Mouse (Mus musculus): ENCODE measurements around the gene Palm3. TPM values are rescaled to one million over a fixed set of nuclear protein-coding genes. Genes with fewer than 3 reads are reported as not detected.
"Not testable (repeated sequence)": the region's sequence is repeated elsewhere in the genome, so short reads cannot be mapped to it uniquely, and the experiment has no call there.

The Palm3 gene
- total RNA-seq (2021), result 10 to 100 TPM in 1 of 2 experiments, 1 to 10 TPM in 1; 9.2 to 11.3 TPM

- intact Hi-C loops (cut with DNase I), result loop anchor here (10.0 kb wide), 1 partner anchor 324 kb away; no protein-coding TSS in a partner anchor
- no peak for DNase-seq (ENCODE audit: extremely low spot score in 1 of 2, low spot score in 2 of 2)
These were observed at the start of gene Palm3 for GRCm38 (mm10) chr8:84021096-84021495. Palm3 (plus strand) TSS chr8:84021471.

DNA sequence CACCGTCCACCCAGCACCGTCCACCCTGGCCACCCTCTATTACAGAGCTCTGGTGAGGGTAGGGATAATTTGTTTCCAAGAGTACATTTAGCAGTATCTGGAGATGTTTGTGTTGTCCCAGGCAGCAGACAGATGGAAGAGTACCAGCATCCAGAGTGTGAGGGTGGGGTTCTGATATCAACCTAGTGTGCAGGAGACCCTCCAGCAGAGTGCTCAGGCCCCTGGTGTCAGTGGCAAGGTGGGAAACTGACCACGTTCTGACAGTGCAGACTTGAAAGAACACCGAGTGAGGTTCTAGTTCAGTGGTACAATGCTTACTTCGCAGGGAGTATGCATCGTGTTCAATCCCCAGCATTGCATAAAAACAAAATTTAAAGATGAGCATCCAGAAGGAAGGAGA lies 49.6 kb upstream of the Palm3 start:
- no peak for DNase-seq (ENCODE audit: extremely low spot score in 1 of 2, low spot score in 2 of 2)
- intact Hi-C loops (cut with DNase I), result no loop called here

DNA sequence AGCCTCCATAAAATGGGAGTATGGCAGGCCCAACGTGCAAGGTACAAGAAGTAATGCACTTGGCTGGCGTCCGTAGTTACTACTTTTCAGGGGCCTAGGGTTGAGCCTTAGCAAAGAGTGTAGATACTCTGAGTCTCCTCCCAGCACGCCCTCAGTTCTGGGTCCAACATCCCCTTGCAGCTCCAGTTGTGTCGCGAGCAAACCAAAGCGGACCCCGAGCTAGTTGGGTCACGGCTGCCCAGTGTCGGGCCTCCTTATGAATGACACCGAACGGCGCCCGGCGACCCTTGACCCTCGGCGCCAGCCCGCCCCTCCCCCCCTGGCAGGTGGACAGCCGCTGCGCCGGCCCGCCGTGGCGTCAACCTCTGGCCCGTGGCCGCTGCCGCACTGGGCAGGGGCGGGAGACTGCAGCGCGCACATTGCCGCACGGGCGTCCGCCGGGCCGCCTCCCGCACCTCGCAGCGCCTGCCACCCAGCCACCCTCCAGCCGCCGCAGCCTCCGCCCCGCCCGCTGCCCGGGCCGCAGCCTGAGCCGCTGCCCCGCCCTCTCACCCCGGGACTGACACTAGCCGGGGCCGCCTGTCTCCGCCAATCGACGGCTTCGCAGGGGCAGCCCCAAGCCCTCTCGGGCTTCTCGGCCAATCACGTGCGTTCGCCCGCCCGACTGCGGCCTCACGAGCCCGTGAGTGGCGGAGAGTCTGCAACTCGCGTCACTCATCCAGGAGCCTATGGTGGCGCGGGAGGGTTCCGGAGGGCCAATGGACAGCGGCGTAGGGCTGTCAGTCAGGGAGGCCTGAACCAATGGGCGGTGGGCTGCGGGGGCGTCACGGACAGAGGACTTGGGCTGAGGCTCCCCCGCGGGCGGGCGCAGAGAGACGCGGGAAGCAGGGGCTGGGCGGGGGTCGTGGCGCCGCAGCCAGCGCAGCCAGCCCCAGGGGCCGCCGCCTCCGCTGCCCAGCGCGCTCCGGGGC lies 48.8 kb upstream of the Palm3 start, which contains the start of gene Prkaca:
Gene Prkaca, plus strand, starts transcription at position 844 of the 971 bp plus-strand sequence.
- peak; percentile 99 to 100 for DNase-seq (ENCODE audit: extremely low spot score in 1 of 2, low spot score in 2 of 2)
- intact Hi-C loops (cut with DNase I), result no loop called here

DNA sequence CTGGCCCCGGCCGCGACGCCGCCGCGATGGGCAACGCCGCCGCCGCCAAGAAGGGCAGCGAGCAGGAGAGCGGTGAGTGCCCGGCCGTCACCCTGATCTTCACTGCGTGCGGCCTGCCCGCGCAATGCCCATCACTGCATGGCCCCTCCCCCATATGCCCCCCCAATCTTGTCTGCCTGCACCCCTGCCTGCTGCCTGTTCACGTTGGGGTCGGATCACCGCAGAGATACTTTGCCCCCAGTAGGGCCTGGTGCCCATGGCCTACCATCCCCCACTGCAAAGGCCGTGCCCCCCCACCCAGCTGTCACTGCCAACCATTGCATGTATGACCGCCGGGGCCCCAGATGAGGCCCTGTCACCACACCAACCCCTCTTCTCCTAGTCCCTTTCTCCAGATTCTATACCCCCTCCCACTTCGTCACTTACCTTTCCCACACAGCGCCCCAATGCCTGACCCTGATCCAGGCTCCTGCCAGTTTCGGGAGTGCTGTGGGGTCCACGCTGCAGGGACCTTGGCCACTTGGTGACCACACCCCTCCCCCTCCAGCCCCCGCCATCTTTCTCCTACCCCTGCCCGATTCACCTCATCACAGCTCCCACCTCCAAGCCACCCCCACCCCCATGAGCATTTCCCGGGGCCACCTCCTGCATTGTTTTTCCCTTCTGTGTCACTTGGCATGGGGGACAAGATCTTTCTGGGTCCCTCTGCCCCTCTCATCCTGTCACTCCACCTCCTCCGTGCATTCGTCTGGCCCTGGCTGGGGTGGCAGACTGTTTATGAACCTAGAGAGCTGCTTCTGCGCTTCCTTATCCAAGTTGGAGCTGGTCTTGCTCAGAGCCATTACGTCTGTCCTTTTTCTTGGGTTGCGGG lies 47.9 kb upstream of the Palm3 start:
- DNase-seq (ENCODE audit: extremely low spot score in 1 of 2, low spot score in 2 of 2), result peak in 1 of 2 experiments; percentile 55
- intact Hi-C loops (cut with DNase I), result no loop called here

GRCm38 (mm10) chr8:83974521-83974920 lies 46.8 kb upstream of the Palm3 start:
- intact Hi-C loops (cut with DNase I), result no loop called here
- peak in 1 of 2 experiments; percentile 21 for DNase-seq (ENCODE audit: extremely low spot score in 1 of 2, low spot score in 2 of 2)

GRCm38 (mm10) chr8:83976101-83976630 lies 45.1 kb upstream of the Palm3 start:
- intact Hi-C loops (cut with DNase I), result no loop called here
- no peak for DNase-seq (ENCODE audit: extremely low spot score in 1 of 2, low spot score in 2 of 2)

DNA sequence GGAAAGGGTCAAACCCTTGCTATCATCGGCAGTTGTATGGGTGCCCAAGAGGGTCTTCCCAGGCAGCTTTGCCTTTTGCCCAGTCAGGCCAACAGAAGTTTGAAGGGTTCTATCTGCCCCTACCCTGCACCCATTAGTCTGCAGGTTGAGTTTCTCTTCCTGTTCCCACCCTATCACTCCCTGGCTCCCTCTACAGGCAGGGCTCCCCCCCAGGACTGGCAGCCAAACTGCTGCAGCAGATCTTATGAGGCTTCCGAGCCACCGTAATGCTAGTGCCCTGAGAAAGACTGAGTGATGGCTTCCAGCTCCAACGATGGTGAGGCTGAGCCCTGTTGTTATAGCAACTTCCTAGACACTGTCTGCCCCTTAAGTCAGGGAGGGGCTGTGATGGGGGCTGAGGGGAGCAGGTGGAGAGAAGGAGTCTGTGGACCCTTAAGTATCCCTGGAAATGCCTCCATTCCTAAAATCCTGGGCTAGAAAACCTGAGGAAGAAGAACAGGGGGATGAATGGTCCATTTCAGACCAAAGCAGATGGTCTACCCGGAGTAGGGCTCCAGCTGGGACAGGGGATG lies 44.4 kb upstream of the Palm3 start:
- peak in 1 of 2 experiments; percentile 40 for DNase-seq (ENCODE audit: extremely low spot score in 1 of 2, low spot score in 2 of 2)
- intact Hi-C loops (cut with DNase I), result no loop called here

- peak in 1 of 2 experiments; percentile 27 for DNase-seq (ENCODE audit: extremely low spot score in 1 of 2, low spot score in 2 of 2)
- intact Hi-C loops (cut with DNase I), result no loop called here
These were observed 43.6 kb upstream of the Palm3 start for GRCm38 (mm10) chr8:83977646-83978045.

DNA sequence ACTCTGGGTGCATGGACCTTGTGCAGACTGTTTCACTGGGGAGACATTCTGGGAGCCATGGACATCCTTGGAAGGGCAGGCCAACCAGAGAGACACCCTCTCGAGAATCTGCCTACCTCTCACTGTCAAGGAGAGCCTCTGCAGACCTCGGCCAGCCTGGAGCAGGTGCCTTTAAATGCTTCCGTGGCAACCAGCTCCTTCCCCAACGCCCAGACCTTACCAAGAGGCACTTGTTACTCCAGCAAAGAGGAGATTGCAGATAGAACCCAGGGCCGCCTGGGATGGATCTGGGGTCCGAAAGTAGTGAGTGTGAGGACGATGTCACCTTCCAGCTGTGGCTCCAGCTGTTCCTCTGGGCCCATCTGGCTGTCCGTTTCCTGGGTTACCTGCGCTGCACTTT lies 43.1 kb upstream of the Palm3 start:
- intact Hi-C loops (cut with DNase I), result no loop called here
- no peak for DNase-seq (ENCODE audit: extremely low spot score in 1 of 2, low spot score in 2 of 2)

DNA sequence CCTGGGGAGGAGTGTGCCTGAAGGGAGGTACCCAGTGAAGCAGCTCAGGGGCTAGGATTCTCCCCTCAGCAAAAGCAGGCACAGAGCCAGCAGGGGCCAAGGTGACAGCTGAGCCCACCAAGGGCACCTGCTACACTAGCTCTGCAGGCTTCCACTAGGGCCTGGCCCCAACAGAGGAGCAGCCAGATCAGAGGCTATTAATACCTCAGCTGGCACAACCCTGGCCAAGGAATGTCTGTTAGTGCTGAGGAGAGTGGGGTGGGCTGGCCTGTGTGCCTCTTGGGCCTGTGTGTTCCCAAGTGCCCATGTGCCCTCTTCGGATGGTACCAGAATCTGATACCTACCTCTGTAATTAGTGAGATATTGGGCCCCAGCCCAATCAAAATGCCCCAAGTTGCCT lies 41.0 kb upstream of the Palm3 start:
- DNase-seq (ENCODE audit: extremely low spot score in 1 of 2, low spot score in 2 of 2), result peak in 1 of 2 experiments; percentile 24
- intact Hi-C loops (cut with DNase I), result no loop called here

DNA sequence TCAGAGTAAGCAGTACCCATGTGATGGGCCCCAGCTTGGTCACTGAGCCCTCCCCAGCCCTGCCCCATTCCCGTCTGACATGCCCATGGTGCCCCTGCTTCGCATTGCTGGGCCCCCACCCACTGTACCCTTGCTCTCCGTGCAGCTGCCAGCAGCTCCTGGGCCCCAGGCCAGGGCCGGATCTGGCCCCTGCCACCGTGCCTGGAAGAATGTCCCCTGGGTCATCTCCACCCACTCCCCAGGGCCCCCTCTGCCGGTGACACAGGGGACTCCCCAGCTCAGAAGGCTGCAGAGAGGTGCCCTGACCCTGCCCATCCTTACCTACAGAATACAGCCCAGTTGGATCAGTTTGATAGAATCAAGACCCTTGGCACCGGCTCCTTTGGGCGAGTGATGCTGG lies 40.4 kb upstream of the Palm3 start:
- peak in 1 of 2 experiments; percentile 36 for DNase-seq (ENCODE audit: extremely low spot score in 1 of 2, low spot score in 2 of 2)
- intact Hi-C loops (cut with DNase I), result no loop called here

DNA sequence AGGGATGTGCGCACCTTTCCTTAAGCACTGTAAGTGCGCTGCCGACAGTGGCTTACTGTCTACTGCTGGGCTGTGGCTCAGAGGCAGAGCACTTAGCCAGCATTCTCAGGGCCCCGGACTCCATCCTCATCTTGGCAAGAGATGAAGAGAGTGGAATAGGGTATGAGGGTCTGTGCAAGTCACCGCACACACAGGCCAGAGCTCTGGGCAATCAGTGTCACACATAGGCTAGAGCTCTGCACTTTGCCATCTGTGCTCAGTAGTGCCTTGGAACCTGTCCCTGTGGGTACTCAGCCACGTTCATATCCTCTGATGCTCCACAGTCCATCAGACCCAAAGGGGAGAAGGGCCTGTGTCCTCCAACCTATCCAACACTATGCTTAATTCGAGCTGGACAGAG lies 39.7 kb upstream of the Palm3 start:
- no peak for DNase-seq (ENCODE audit: extremely low spot score in 1 of 2, low spot score in 2 of 2)
- intact Hi-C loops (cut with DNase I), result no loop called here

DNA sequence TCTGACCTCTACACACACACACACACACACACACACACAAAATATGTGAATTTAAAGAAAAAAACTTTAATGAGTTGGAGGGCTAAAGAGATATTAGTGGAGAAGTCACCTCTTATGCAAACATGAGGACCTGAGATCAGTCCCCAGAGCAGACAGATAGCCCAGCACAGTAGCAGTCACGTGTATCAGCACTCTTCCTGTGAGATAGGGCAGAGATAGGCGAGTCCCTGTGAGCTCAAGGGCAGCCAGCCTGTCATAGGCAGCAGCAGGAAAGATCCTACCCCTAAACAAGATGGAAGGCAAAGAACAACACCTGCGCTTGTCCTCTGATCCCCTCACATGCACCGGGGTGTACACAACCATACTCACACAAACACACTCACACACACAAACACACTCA lies 38.8 kb upstream of the Palm3 start:
- intact Hi-C loops (cut with DNase I), result no loop called here
- no peak for DNase-seq (ENCODE audit: extremely low spot score in 1 of 2, low spot score in 2 of 2)

DNA sequence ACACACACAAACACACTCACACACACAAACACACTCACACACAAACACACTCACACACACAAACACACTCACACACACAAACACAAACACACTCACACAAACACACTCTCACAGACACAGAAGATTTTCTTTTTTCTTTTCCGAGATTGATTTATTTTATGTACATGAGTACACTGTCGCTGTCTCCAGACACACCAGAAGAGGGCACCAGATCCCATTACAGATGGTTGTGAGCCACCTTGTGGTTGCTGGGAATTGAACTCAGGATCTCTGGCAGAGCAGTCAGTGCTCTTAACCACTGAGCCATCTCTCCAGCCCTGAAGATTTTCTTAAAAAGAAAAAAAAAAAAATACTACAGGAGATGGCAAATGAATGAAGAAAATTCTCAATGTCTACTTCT lies 38.0 kb upstream of the Palm3 start:
- intact Hi-C loops (cut with DNase I); DNase-seq (ENCODE audit: extremely low spot score in 1 of 2, low spot score in 2 of 2): not testable (repeated sequence)

DNA sequence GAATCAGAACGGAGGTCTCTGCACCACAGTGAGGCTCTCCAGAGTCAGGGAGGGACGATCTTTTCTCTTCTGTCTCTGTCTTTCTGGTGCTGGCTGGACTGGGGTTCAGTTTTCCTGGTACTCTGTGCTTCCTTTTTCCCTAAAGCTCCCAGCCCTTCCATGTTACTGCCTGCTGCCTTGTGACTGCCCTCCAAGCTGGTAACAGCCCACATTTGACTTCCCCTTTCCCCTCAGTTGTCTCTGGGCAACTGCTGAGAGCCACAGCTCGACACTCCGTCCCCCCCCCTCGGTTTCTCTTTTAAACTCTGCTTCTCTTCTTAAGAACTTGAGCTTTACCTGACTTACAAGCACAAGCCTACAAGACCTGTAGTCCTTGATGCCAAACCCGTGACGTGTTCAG lies 32.0 kb upstream of the Palm3 start:
- intact Hi-C loops (cut with DNase I), result no loop called here

DNA sequence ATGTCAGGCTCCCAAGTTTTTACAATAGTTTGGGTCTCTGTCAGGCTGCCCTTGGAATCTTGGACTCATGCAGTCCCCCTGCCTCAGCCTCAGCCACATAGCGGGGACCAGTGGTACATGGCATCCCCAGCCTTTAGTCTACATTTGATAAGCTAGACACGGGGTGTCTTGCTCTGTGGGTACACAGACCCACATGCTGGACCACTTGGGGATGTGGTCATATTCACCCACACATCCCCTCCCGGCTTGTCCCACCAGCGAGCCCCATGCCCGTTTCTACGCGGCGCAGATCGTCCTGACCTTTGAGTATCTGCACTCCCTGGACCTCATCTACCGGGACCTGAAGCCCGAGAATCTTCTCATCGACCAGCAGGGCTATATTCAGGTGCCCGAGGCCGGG lies 31.1 kb upstream of the Palm3 start:
- DNase-seq (ENCODE audit: extremely low spot score in 1 of 2, low spot score in 2 of 2), result no peak
- intact Hi-C loops (cut with DNase I), result no loop called here

More for the DNA sequence above, 32.0 kb upstream of the Palm3 start:
- no peak for DNase-seq (ENCODE audit: extremely low spot score in 1 of 2, low spot score in 2 of 2)

DNA sequence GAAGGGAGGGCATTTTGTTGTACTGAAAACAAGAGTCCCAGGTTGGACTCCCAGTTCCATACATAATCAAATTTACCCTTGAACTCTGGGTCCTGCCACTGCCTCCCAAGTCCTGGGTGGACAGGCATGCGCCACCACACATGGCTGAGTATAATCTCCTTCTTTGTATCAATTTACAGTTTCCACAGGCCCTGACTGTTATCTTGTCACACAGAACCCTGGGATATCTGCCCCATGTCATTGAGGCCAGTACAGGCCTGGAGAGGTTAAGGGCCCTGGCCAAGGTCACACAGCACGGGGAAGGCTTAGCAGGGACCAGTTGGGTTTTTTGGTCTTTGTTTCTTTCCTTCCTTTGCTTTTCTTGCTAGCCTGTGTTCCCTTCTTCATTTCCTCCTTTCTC lies 28.8 kb upstream of the Palm3 start:
- intact Hi-C loops (cut with DNase I), result no loop called here
- DNase-seq (ENCODE audit: extremely low spot score in 1 of 2, low spot score in 2 of 2), result no peak

DNA sequence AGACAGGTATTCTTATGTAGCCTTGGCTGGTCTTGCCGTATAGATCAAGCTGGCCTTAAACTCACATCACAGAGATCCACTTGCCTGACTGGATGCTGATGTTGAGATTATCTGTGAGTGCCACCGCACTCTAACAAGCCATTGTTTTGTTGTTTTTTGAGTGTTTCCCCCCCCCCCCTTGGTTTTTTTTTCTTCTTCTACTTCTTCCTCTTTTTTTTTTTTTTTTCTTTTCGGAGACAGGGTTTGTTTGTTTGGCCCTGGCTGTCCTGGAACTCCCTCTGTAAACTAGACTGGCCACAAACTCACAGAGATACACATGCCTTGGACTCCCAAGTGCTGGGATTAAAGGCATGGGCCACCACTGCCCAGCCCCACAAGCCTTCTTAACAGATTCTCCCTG lies 27.2 kb upstream of the Palm3 start:
- intact Hi-C loops (cut with DNase I), result no loop called here
- DNase-seq (ENCODE audit: extremely low spot score in 1 of 2, low spot score in 2 of 2), result no peak

DNA sequence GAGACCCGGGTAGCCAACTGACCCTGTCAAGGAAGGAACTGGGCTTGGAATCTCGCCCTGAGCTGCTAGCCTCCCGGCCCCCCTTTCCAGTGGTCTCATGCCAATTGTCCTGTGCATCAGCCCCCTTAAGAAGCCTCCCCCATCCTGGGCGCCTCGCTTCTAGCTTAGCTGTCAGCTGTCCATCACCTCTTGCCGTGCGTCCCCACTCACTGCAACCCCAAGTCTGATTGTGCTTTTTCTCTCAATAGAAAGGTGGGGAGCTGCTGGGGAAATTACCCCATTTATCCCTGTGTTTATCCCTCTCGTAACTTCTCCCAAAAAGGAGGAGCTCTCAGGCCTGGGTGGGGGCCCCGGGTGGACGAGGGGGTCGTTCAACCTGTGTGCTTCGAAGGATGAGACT lies 25.3 kb upstream of the Palm3 start:
- intact Hi-C loops (cut with DNase I), result no loop called here
- peak in 1 of 2 experiments; percentile 42 for DNase-seq (ENCODE audit: extremely low spot score in 1 of 2, low spot score in 2 of 2)
